Mouse (Mus musculus) kidney, embryonic 14.5 days (tissue): Measurements from ENCODE around the gene Pdx1. TPM values are rescaled to one million over a fixed set of nuclear protein-coding genes. Genes with fewer than 3 reads are reported as not detected.

Source experiments
- ATAC-seq: fragments of 200-750 bp; cut with Nextera tagmentation; 2 replicates; pipeline ENCODE4 v1.8.0; 2017; ENCODE audit warnings: moderate number of reproducible peaks, mild to moderate bottlenecking, moderate TSS enrichment, moderate library complexity; ENCODE audit not compliant: low FRiP score, low TSS enrichment
- H3K27ac ChIP-seq: fragments of 300-500 bp; sonication (generic); 2 replicates; pipeline ENCODE4 v1.5.1; 2014; ENCODE audit warnings: low read depth, mild to moderate bottlenecking, low read length, moderate library complexity, mixed read lengths
- H3K27me3 ChIP-seq: fragments of 300-500 bp; sonication (generic); 2 replicates; pipeline ENCODE4 v1.6.1; 2014; ENCODE audit warnings: mild to moderate bottlenecking, low read length; ENCODE audit not compliant: control insufficient read depth, insufficient read depth
- H3K36me3 ChIP-seq: fragments of 300-500 bp; sonication (generic); 2 replicates; pipeline ENCODE4 v1.6.1; 2014; ENCODE audit warnings: low read length, mixed read lengths; ENCODE audit not compliant: control insufficient read depth, insufficient read depth
- H3K4me1 ChIP-seq: fragments of 300-500 bp; sonication (generic); 2 replicates; pipeline ENCODE4 v1.6.1; 2014; ENCODE audit warnings: low read length, mixed read lengths; ENCODE audit not compliant: control insufficient read depth, insufficient read depth
- H3K4me2 ChIP-seq: fragments of 300-500 bp; sonication (generic); replicated peaks from 2 replicates; pipeline ENCODE4 v1.6.1; 2014; ENCODE audit warnings: low read depth, mild to moderate bottlenecking, low read length
- H3K4me3 ChIP-seq: fragments of 300-500 bp; sonication (generic); 2 replicates; pipeline ENCODE4 v1.5.1; 2014; ENCODE audit warnings: mild to moderate bottlenecking, low read length
- H3K9ac ChIP-seq: fragments of 300-500 bp; sonication (generic); 2 replicates; pipeline ENCODE4 v1.6.1; 2014; ENCODE audit warnings: low read depth, mild to moderate bottlenecking, low read length, moderate library complexity
- H3K9me3 ChIP-seq: fragments of 300-500 bp; sonication (generic); 2 replicates; pipeline ENCODE4 v1.6.1; 2016; ENCODE audit warnings: low read length; ENCODE audit not compliant: control insufficient read depth
- WGBS: fragments of 180-500 bp; shearing (Covaris S2); extraction: QIAGEN DNeasy Blood & Tissue Kit; methylation state at CpG from one replicate; pipeline ENCODE4 v1.1.7; 2014; 5-methylcytosine and 5-hydroxymethylcytosine counted together
- polyA plus RNA-seq: library from polyadenylated mRNA; unstranded; fragments of >200 nt; fragmentation: Nextera tagmentation; extraction: Ambion mirVana; gene quantifications from 2 replicates; pipeline ENCODE4 v1.2.1, GENCODE M21; 2014

Gene Pdx1
- polyA plus RNA-seq, 1 experiment from 2014 or later: 0.19 TPM

DNA sequence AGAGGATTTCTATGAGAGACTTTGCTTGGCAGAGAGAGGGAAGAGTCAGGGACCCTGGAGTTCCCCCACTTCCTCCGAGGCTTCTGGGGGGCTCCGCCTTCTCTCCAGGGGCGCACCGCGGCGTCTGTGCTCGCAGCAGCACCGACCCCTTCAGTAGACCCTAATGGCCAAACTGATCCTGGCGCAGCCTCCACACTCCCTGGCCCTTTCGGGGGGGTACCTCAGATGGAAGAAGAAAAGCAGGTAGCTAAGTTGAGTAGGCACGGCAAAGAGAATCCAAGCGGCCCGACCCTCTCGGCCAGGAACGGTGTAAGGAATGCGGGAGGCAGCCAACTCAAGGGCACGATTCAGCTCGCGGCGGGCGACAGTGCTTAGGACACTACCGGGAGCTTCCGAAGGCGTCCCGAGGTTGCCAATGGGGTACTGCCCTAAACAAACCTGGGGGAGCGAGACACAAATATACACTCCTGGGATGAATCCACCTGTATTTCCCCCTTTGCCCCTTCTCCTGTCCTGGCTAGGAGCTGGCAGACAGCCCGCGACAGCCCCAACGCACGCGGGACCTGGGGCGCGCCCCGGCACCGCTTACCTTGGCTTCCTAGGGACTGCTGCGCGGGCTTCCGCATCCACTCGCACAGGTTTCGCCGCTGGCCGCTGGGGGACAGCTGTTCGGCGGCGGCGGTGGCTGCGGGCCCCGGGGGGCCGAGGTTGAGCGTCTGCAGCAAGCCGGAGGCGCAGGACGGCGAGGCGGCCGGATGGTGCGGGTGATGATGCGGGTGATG lies 36.3 kb downstream of the Pdx1 start:
- Histone ChIP-seq H3K4me3 (peak overlapping the region; percentile 22), H3K27me3 (peaks cover 100% of the 10 kb centered on the region), H3K4me2 (peak overlapping the region; percentile 2; the same call in 1 of the 2 replicates), H3K36me3 (no peaks in the 10 kb centered on the region), H3K27ac (no peak overlapping the region), H3K9ac (peak overlapping the region; percentile 28; the same call in 1 of the 2 replicates), H3K9me3 (no peaks in the 10 kb centered on the region), H3K4me1 (no peaks in the 10 kb centered on the region)
- WGBS: under 1% methylated on average over 58 of the region's 58 CpGs
- ATAC-seq: no peak

DNA sequence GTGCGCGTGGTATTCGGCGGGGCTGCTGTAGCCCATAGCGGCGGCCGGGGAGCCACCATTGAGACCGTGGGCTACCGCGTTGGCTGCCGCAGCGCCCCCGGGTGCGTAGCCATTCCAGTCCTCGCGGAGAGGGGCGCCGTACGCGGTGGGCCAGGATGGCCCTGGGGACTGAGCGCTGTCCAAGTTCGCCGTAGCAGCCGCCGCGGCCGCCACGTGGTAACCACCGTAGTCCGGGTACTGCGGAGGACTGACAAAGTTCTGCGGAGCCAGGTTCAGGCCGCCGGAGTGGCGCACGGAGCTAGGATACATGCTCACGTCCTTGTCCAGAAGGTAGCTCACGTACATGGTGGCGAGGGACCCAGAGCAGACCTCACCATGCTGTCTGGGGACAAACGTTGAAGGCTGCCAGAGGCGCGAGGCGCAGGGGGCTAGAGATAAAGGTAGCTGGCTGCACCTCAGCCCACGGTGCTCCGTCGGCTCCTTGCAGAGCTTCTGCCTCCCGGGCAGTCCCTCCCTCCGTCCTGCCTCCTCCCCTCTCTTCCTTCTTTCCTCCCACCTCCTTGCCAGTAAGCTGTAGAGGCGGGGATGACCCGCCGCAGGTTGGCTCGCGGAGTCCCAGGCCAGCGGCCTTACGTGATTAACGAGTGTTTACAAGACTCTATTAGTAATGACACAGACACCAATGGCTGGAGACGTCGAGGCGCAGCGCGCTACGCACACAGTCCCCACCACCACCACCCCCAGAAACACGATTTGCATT lies 37.1 kb downstream of the Pdx1 start, which contains the start of gene Cdx2:
Gene Cdx2, minus strand, starts transcription at position 633 of the 760 bp plus-strand sequence.
- Histone ChIP-seq H3K27me3 (peaks cover 100% of the 10 kb centered on the region), H3K9ac (0 out of 2 replicates have a peak within 1 kb of the TSS, but pooled peaks have one; percentile 28), H3K27ac (no peak within 1 kb of the TSS), H3K4me3 (peak within 1 kb of the TSS; percentile 22), H3K36me3 (no peaks in the 10 kb centered on the region), H3K4me2 (peak within 1 kb of the TSS; percentile 2; the same call in 1 of the 2 replicates), H3K4me1 (no peaks in the 10 kb centered on the region), H3K9me3 (no peaks in the 10 kb centered on the region)
- under 1% methylated on average over 62 of the region's 63 CpGs for whole genome bisulfite sequencing
- ATAC-seq: peak; percentile 26; the same call in 1 of the 2 replicates

DNA sequence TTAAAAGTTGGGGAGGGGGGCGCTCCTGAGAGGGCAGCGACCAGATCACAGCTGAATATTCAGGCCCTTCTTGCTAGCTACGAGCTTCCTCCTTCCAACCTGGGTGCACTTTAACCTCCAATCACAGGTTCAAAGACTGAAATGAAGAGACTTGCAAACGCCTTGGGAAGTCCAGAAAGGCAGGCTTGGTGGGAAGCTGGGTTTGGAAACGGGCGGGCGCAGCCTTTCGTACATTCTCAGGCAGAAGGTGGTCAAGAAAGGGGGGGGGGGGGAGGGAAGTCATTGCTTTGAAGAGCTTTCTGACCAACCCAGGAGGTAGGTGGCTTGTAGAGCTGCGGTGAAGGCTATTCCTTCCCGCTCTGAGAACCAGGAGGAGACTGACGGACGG lies 37.6 kb downstream of the Pdx1 start:
- H3K27ac ChIP-seq: no peak overlapping the region
- H3K4me1 ChIP-seq: no peaks in the 10 kb centered on the region
- under 1% methylated on average over 12 of the region's 12 CpGs for WGBS
- no peaks in the 10 kb centered on the region for H3K9me3 ChIP-seq
- no peak overlapping the region for H3K4me3 ChIP-seq
- no peak for ATAC-seq
- H3K9ac ChIP-seq: no peak overlapping the region
- H3K27me3 ChIP-seq: peaks cover 100% of the 10 kb centered on the region
- H3K4me2 ChIP-seq: no peak overlapping the region
- no peaks in the 10 kb centered on the region for H3K36me3 ChIP-seq

DNA sequence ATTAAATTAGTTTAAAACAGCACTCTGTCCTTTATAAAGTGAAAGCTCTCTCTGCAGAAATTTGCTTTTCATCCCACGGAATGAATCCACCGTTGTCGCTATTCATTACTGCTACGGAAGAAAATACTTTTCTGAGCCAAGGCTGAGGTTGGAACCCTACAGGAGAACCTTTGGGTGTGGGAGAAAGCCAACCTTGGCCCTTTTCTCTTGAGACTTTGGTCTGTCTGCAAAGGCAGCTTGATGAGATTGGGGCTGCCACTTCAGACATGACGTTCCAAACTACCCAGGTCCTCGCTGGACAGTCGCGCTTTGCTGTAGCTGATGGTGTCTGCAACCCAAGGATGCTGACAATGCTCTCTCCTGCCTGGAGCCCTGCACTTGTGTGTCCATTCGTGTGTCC lies 38.7 kb downstream of the Pdx1 start:
- Histone ChIP-seq H3K27ac (no peak overlapping the region), H3K4me3 (no peak overlapping the region), H3K9me3 (no peaks in the 10 kb centered on the region), H3K9ac (no peak overlapping the region), H3K4me2 (no peak overlapping the region), H3K4me1 (no peaks in the 10 kb centered on the region), H3K27me3 (peaks cover 100% of the 10 kb centered on the region), H3K36me3 (no peaks in the 10 kb centered on the region)
- no peak for ATAC-seq
- 4% methylated on average over 9 of the region's 9 CpGs for WGBS

DNA sequence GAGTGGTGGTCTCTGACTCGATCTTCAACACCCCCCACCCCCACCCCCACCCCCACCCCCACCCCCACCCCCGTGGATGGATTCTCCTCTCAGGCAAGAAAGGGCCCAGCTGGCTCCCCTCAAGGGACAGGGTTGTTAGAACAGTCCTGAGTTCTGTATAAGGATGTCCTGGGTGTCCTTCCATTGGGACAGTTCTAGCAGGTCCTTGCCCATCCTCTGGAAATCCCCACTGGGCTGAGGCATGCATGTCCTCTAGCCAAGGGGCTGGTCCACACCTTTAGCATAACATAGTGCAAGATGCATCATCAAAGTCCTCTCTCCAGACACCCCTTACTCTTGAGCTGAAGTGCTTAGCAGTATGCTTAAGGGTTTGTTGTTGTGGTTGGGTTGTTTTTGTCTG lies 40.0 kb downstream of the Pdx1 start:
- WGBS: 0% methylated on average over 2 of the region's 2 CpGs
- no peak overlapping the region for H3K4me3 ChIP-seq

DNA sequence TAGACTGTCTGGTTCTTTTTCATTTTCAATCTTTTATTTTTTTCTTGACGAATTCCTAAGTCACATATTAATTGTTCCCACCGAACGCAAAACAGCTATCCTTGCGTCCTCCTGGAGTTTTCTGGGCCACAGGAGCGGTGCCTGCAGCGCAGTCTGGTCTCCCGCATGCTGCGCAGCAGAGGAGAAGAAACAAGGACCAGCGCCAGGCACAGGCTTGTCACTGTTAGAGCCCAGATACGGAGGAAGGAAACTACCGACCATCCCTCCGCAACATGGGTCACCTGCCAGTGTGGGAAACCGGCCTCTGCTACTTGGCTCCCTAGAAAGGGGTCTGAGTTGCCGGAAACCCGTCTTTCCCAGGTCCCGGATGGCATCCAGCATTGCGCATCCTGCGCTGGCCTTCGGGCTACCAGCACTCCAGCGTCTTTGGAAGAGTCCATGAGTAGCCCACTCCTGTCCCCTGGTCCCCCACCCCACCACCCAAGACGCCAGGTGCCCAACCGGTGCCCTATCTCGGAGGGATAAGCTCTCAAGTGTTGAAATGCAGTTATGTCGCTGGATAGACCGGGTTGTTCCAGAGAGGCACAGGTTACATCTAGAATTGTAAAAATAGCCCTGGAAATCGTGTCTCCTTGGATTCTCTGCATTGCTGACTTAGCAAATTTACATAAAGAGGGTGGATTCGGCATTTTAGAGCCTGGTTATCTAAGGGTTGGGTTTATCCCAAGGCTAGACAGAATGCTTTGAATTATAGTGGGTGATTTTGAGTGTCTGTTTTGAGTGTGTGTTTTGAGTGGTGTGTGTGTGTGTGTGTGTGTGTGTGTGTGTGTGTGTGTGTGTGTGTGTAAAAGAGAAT lies 43.3 kb downstream of the Pdx1 start:
- 2% methylated on average over 27 of the region's 27 CpGs for WGBS
- Histone ChIP-seq H3K9ac (no peak overlapping the region), H3K27me3 (peaks cover 99% of the 10 kb centered on the region), H3K4me1 (no peaks in the 10 kb centered on the region), H3K4me2 (no peak overlapping the region), H3K27ac (no peak overlapping the region), H3K4me3 (no peak overlapping the region), H3K36me3 (no peaks in the 10 kb centered on the region), H3K9me3 (no peaks in the 10 kb centered on the region)
- ATAC-seq: no peak

More for the DNA sequence above, 40.0 kb downstream of the Pdx1 start:
- H3K27me3 ChIP-seq: peaks cover 100% of the 10 kb centered on the region
- H3K9ac ChIP-seq: no peak overlapping the region
- H3K4me1 ChIP-seq: no peaks in the 10 kb centered on the region
- H3K36me3 ChIP-seq: no peaks in the 10 kb centered on the region
- H3K27ac ChIP-seq: no peak overlapping the region
- H3K9me3 ChIP-seq: no peaks in the 10 kb centered on the region
- H3K4me2 ChIP-seq: no peak overlapping the region
- no peak for ATAC-seq

DNA sequence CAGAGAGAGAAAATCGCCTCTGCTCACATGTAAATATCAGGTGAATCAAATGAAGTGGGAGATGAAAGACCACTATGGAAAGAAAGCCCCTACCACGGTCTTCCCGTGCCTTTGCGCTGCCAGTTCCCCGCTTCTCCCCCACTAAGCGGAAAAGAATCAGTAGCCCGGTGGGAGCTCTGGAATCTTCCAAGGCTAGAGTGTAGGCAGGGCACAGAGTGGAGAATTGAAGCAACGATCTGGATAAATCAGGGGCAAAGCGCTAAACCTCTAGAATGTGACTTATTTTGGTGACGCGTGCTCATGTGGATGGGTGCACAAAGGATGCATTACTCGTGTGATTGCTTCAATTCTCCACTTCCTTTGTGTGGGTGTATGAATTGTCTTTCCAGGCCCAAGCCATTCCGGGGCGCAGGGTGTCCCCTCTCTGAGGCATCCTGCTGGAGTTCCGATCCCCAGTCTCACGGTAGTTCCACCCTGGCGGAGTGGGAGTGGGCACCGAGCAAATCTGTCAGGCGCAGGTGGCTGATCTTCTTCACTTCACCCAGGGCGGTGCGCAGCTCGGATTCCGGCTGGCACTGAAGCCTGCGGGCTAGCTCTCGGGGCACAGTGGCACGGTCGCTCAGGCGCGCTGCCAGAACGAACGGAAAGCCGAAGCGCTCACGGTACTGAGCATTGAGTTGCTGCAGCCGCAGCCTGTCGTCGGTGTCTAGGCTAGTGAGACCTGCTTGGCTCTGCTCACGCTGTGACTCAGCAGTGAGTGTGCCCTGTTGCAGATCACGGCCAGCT lies 45.1 kb downstream of the Pdx1 start:
- no peaks in the 10 kb centered on the region for H3K4me1 ChIP-seq
- H3K36me3 ChIP-seq: no peaks in the 10 kb centered on the region
- WGBS: under 1% methylated on average over 39 of the region's 39 CpGs
- ATAC-seq: no peak
- peaks cover 91% of the 10 kb centered on the region for H3K27me3 ChIP-seq
- no peak overlapping the region for H3K27ac ChIP-seq
- no peak overlapping the region for H3K9ac ChIP-seq
- peak overlapping the region; percentile 7; the same call in 1 of the 2 replicates for H3K4me3 ChIP-seq
- H3K4me2 ChIP-seq: no peak overlapping the region
- no peaks in the 10 kb centered on the region for H3K9me3 ChIP-seq

DNA sequence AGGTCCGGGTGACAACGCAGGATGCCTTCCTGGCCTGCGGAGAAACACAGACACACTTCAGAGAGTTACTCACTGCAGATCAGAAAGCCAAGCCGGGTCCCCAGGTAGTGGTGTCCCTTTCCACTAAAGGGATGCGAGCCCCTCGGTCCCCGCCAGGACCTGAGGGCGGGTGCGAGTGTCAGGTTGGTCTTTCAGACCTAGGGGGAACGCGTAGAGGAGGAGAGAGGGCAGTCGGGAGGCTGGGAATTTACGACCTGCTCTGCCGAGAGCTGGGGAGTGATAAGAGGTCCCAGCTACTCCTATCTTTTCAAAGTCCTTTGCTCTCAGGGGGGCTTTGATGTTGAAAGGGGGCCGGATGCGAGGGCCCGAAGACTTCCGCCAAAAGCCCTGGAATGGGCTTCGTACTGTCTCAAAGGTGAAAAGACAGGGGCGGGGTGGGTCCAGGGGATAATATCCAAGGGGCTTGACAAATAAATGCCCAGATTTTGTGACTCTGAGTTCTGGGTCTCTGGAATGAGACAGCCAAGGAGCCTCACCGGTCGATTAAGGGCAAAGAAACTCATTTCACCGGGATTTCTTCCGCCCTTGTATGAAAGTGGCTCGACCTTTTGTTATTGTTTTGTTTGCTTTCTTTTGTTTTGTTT lies 45.8 kb downstream of the Pdx1 start:
- Histone ChIP-seq H3K9me3 (no peaks in the 10 kb centered on the region), H3K4me1 (no peaks in the 10 kb centered on the region), H3K27me3 (peaks cover 84% of the 10 kb centered on the region), H3K4me2 (no peak overlapping the region), H3K36me3 (no peaks in the 10 kb centered on the region), H3K4me3 (peak overlapping the region; percentile 7; the same call in 1 of the 2 replicates), H3K27ac (no peak overlapping the region), H3K9ac (no peak overlapping the region)
- ATAC-seq: no peak
- WGBS: under 1% methylated on average over 25 of the region's 25 CpGs
